Mouse (Mus musculus) Muller cell, postnatal 12 days (primary cell): ENCODE data around the gene Fcho1.
A peak's percentile ranks its signal among the peaks of the same experiment; 100 is the strongest.
"Not testable (repeated sequence)": the region's sequence is repeated elsewhere in the genome, so short reads cannot be mapped to it uniquely, and the experiment has no call there.

ENCODE experiments used
- DNase-seq: peaks from one replicate; pipeline ENCODE4 v3.0.0-alpha.2; 2015; ENCODE audit errors: inconsistent ontology term

Fcho1 gene

DNA sequence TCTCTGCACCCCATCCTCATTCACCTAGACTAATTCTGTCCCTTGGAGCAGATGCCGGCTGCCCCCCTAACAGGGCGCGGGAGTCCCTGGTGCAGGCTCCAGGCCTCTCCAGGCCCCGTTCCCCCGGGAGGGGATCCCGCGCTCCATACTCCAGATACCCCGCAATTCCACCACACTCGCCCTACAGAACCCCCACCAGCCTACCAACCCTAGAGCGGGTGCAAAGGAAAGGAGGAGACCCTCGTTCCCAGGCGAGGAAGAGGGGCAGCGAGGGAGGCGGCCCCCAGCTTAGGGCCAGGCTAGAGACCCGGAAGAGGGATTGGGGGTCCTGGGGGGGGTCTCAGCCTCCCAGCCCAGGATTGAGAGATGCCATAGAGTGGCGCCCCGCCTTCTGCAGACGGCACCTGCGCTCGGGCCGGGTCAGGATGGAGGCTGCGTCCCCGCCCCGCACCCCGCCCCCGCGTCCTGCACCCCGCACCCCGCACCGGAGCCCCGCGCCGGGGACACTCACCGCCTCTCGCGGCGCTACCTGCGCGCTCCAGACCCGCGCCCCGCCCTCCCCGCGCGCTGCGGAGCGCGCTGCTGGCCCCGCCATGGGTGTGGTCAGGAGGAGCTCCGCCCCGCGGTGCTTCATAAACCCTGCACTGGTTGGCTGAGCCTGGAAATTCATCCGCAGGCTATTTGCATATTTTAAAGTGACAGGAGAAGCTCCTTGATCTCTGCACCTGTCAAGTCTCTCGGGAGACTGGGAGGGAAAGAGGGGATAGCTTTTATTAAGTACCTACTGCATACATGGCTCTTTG lies at the start of gene Fcho1:
Gene Fcho1 (minus strand): TSS at position 595 of the 803 bp plus-strand sequence.
- DNase-seq: peak; percentile 87

DNA sequence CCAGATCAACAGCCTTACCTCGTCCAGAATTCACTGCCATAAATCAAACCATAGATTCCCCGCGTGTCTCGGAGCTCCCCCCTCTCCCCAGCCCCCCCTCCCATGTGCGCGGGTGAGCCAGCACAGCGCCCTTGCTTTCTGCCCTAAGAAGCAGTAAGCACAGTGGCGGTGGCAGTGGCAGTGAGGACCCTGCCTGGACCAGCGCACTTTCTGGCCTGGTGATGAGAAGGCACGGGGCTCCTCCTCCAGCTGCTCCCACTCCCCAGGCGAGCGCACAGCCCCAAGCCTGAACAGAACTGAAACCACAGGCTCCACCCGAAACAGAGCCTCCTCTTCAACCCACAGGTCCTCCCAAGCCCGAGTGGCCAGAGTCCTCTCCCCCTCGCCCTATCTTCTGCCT lies 45.8 kb upstream of the Fcho1 start:
- no peak for DNase-seq

DNA sequence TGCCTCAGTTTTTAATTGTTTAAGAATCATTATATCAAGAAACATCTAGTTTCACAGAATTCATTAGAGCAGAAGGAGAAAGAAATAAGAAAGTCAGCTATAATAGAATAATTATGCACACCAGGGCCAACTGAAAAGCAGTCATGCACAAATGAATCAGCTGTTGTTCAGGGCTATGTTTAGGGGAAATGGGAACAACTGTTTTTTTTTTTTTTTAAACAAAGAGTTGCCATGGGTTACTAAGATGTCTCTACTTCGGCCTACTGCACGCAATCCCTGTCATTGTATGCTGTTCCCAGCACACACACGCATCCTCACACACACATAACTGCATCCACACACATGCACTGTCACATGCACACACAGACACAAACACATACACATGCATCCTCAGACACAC lies 33.3 kb upstream of the Fcho1 start:
- peak; percentile 36 for DNase-seq

DNA sequence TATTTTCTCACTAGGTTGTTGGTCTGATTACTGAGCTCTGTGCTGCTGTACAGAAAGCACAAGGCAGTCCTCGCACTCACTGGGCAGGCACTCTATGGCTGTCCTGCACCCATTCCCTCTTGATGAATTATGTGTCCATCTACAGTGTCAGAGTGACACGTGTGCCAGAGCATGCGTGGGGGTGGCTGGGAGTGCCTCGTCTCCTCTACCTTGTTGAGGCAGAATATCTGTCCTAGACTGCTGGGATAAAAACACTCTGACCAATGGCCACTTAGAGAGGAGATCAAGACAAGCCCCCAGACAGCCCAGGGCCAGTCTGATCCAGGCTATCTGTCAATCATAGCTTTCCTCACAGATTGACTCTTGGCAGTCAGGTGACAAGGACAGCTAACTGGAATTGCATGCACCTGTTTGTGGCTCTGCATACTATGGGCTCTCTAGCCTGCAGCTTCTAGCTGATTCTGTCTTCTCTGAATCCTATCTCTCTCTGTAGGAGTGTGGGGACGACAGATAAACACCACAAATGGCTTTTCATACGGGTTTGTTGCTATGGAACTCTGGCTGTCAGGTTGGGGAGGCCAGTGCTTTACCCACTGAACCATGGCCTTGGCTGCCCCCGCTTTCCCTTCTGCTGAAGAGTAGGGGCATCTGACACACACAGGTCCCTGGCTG lies 27.5 kb upstream of the Fcho1 start:
- not testable (repeated sequence) for DNase-seq

DNA sequence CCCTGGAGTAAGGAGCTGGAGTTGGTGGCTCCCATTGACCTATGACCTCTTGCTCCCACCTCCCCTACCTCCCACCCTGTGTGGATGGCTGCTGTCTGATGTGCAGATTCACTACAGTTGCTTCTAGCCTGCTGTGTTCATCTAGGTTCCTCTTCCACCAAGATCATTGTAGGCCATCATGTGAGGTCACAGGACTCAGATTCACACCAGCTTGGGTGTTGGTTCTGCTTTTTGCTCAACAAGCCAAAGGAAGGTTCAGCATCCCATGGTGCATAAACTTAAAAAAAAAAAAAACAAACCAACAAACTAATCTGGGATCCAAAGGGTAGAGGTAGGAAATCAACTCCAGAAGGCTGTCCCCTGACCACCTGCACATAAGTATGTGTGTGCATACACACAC lies 26.7 kb upstream of the Fcho1 start:
- not testable (repeated sequence) for DNase-seq

DNA sequence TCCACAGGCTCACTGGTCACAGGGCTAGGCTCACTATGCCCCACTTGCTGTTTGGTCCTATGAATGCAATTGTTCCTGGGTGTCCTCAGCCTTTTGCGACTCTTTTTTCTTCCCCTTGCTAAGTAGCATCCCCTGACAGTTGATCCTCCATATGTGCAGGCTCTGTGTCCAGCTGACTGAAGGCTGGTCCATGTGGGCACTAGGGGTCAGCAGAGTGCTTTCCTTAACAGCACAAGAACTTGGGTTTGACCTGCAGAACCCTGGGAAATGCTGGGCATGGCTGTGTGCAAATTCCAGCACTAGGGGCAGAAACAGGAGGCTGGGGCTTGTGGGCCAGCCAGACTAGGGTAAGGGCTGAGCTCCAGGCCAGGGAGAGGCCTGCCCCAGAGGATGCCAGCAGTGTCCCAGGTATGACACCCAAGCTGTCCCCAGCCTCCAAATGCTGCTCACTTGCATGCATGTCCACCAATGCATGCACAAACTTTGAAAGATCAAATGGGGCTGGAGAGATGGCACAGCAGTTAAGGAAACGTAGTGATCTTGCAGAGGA lies 25.9 kb upstream of the Fcho1 start:
- peak; percentile 31 for DNase-seq

DNA sequence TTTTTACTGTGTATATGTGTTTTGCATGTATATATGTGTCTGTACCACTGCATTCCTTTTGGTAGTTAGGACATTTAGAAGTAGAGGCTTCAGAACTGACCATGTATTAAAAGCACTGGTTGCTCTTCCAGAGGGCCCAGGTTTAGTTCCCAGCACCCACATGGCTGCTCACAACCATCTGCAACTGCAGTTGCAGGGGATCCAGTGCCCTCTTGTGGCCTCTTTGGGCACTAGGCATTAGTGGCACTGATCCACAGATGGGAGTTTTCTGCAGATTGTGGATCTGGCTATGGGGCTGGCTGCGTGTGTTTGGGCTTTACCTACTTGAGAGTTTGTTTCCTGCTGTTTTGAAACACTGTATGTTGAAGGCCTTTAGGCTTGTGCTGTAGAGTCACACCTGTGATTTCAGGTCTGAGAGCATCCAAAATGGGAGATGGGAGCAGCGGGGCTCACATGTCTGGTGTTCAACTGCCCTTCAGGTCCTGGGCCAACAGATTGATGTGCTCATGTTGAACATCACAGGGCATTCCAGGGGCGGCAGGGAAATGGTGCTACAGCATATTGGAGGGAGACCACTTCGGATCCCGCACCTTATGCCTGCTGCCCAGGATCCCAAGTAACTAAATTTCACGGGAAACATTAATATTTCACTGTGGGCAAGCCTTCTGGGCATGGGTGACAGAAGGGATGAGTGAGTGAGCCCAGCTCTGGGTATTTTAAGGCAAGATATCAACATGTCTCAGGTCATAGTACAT lies 24.0 kb upstream of the Fcho1 start:
- not testable (repeated sequence) for DNase-seq

DNA sequence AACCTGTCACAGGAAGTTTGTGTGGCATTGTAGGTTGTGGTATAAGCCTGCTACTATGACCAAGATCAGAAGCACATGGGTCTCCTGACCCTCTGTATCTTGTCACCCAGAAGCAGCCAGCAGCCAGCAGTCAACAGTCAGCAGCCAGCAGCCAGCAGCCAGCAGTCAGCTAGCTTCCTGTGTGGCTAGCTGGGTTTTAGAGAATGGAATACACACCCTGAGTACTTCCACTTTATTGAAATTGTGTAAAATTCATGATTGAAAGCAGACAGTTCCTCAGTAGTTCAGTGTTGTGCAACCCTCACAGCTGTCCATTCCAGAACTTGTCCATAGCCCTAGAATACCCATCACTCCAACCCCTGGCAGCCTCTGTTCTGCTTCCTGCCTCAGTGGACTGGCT lies 21.6 kb upstream of the Fcho1 start:
- DNase-seq: not testable (repeated sequence)

DNA sequence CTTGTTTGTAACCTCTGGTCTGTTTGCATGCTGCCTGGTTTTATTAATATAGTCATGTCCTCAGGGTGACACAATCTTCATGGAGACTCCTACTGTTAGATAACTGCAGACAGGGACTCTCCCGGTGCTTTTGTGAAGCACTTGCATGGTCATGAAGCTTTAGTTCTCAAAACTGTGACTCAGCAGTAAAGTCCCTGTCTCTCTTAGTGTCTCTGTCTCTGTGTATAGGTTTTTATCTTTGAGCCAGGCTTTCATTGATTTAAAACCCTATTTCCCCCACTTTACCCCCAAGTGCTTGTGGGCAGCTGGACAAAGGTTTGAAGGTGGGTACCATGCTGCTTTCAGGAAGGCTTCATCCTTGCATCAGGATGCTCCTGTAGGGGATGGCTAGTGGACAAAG lies 19.8 kb upstream of the Fcho1 start:
- DNase-seq: no peak

DNA sequence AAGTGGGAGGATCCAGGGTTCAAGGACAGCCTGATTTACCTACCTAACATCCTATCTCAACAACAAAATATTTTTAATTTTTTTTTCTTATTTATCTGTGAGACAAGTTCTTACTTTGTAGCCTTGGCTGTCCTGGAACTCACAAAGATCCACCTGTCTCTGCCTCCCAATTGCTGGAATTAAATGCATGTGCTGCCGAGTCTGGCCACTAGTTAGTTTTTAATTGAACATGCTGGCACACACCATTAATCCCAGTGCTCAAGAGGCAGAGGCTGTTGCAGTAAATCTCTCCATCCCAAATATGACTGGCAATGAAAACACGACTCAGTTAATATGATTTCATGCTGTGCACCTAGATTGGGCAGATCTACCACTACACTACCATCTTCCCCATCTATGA lies 17.3 kb upstream of the Fcho1 start:
- no peak for DNase-seq

DNA sequence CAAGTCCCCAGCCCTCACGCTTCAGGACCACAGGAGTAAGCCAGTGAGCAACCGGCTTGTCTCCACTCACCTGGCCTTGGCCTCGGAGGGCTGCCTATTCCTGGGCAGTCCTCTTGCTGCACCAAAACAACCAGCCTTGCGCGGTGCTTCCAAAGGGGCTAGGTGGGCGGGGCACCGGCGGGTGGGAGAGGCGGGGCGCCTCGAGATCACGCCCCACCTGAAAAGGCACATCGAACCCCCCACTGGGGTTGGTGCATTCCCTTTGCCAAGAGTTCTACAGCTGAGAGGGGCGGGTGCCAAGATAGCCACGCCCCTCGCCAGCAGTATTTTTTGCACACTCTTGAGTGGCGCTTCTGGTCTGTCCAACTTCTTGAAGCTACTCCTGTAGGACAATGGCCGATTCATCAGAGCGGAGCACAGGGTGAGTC lies 16.2 kb upstream of the Fcho1 start:
- DNase-seq: peak; percentile 9

DNA sequence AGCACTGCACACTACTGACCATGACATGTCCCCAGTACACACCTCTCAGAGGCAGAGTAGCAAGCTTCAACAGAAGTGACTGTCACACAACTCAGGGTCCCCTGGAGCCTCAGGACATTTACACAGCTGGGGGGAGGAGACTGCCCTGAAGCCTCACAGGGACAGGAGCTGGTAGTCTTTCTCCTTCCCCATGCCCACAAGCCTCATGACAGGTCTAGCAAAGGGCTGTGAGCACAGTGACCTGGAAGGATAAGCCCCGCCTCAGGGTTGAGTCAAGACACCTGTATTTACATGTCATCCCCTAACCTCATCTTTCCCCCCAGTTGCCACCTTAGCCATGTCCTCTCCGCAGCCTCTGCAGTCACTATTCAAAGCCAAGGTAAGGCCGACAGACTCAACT lies 15.7 kb upstream of the Fcho1 start:
- no peak for DNase-seq

DNA sequence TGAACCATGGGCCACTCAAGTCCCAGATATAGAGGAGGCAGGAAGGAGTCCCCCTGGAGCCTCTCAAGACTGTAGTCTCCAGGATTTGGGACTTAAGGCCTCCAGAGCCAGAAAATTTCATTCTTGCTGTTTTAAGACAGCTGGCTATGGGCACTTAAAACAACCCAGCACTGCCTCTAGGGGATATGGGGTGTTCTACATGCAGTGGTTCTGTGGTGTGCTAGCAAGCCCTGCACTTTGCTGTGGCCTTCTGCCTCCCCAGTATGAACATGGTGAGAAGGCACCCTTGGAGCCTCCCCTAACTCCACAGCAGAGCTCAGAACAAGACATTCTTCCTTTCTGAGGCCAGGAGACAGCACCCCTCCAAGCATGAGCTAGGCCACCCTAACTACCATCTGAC lies 12.8 kb upstream of the Fcho1 start:
- not testable (repeated sequence) for DNase-seq

DNA sequence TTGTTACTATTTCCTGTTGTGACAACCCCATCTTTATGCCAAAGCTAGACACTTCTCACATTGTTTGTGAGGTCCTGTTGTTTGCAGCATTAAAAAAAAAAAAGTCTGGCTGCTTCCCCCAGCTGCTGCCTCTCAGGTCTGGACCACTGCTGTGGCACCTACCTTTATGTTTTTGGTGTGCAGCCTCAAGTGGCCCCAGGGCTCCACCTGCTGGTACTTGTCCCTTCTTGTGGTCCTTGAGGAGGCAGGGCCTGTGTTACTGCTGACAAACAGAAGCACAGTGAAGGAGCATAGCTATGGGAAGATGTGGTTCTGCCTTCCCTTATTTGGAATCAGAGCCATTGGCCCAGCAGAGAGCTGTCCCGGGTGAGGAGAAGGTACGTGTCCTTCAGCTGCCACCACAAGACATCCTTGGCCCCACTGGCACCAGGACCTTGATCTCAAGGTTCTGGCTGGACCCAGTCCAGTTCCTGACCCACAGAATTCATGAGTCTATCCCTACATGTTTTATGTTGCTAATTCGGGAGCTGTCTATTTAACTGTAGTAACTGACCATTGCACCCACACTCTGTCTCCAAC lies 6.2 kb upstream of the Fcho1 start:
- DNase-seq: peak; percentile 25

DNA sequence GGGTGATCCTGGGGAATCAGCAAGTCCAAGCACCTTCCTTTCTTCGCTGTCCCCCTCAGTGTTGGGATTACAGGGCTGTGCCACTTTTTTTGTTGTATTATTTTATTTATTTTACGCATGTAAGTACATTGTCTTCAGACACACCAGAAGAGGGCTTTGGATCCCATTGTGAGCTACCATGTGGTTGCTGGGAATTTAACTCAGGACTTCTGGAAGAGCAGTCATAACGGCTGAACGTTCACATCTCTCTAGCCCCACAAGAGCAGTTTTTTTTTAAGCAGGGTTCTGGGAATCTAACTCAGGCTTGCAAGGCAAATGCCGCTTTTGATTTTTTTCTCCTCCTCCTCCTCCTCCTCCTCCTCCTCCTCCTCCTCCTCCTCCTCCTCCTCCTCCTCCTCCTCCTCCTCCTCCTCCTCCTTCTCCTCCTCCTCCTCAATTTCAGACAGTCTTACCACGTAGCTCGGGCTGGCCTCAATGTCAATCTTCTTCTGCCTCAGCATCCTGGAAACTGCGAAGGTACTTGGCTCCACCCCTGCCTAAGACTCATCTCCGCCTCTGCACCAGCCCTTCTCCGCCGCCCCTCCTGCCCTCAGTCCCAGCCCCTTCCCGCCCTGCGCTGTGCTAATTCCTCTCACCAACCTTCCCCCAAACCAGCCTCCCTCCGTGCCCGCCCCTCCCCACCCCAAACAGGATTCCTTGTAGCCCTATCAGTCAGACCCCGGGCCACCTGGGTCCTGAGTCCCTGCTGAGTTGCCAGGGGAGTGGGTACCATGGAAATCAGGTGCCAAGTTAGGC lies 3.5 kb upstream of the Fcho1 start:
- DNase-seq: peak; percentile 17

DNA sequence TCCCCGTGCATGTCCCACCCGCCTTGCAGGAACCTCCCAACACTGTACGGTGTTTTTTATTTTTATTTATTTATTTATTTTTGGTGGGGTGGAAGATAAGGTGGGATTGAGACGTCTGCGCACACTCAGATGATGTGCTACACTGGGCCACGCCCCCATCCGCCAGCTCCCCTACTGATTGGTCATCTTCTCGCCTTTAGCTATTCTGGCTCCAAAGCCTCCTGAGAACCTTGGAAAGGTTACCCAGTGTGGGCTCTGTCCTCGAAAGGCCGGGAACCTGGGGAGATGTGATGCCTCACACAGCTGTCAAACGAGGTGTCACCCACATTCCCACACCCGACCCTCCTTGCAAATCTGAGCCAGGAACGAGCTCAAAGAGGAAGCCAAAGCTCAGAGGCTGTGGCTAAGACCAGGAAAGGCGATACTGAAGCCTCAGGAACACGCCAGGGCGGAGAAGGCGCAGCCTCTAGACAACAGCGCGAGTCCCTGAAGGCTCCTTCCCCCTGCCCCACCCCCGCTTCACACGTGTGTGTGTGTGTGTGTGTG lies 2.8 kb upstream of the Fcho1 start:
- DNase-seq: peak; percentile 58

DNA sequence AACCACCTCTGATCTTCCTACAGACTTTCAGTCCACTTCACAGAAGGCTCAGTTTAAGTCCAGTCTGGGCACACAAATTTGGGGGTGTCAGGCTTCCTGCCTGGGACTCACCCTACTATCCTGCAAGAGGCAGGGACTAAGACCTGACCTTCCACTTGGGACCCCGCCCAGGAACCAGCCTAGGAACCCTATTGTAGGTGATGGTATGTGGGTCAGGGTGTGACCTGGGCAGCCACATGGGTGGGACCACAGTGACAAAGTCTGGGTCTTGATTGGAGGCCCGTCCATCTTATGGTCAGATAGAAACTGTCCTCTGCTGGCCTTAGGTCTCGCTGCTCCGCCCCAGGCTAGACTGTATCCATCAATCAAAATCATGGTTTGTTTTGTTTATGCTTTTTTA lies 1.1 kb downstream of the Fcho1 start:
- no peak for DNase-seq

DNA sequence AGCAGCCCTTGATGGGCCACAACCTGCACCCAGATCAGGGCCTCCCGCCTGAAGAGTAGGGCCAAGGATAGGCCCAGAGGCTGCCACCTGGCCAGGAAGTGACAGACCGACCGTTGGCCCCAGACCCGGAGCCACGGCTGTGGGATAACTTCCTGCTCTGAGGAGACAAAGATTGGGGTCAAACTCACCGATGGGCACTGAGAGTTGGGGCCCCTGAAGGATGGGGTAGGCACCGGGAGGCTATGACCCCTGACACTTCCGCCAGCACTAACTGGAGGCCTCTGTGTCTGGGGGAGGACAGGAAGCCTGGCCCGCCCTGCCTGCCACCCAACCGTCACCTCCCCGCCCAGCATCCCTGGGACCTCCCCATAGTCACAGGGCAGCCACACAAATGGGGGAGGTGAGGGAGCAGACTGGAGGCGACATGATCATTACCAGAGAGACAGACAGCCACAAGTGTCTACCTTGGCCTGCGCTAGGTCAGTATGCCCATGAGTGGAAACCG lies 2.4 kb downstream of the Fcho1 start:
- DNase-seq: no peak

DNA sequence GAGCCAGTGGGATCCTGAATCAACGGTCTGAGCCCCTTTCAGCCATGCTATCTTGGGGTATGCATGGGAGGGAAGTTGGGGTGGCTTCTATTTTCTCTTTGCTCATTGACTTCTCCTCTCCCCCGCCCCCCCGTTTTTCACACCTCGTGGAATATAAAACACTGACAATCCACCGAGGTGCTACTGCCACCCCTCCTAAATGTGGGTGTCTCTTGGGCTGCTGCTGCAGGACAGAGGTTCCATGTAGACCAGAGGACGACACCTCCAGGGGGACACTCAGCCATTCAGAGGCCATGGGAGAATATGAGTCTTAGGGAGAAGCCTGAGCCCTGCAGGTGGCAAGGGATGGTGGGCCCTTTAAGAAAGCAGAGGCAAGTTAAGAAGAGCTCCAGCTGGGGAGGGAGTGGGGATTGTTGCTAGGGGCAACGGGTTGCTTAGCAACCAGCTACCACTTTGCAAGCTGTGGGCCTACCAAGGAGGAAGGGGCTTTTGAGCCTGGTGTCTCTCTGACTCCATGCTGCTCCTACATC lies 5.5 kb downstream of the Fcho1 start:
- no peak for DNase-seq

DNA sequence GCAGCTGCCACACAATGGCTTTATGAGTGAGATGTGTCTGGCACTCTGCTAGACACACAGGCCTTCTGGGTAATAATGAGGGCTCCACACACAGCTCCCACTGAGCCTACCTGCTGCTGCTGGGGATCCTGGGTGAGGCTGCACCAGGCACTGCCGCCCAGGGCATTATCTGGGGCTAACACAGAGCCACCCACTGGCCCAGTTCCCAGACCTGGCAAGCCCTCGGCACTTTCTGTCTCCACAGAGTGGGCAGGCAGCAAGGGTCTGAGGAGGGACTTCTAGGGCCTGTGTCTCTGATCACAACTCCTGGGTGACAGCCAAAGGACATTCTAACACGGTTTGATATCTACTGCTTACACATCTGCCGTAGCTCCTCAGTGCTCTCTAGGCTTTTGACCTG lies 6.3 kb downstream of the Fcho1 start:
- peak; percentile 53 for DNase-seq
